Mouse (Mus musculus): Measurements from ENCODE around the gene Gpatch3. TPM values are rescaled to one million over a fixed set of nuclear protein-coding genes. Genes with fewer than 3 reads are reported as not detected.

The Gpatch3 gene
- 29.0 to 32.7 TPM (median 31.2 TPM) in 4 replicates for total RNA-seq (2023)

GRCm38 (mm10) chr4:133574070-133574842, at the start of gene Gpatch3:
Gene Gpatch3 (plus strand): TSS chr4:133574745.

GRCm38 (mm10) chr4:133545272-133546231, 29.0 kb upstream of the Gpatch3 start, which contains the start of gene Nudc:
Gene Nudc (minus strand): TSS chr4:133545996.

GRCm38 (mm10) chr4:133552768-133553447, 21.6 kb upstream of the Gpatch3 start, which contains the start of gene Nr0b2:
Gene Nr0b2 (plus strand): TSS chr4:133553376.

GRCm38 (mm10) chr4:133584059-133584951, 9.8 kb downstream of the Gpatch3 start, which contains the start of gene Gpn2:
Gene Gpn2 (plus strand): TSS chr4:133584362.

GRCm38 (mm10) chr4:133601721-133602218, 27.2 kb downstream of the Gpatch3 start, which contains the start of gene Sfn:
Gene Sfn (minus strand): TSS chr4:133602168.

Other genes starting within 250 kb of the Gpatch3 start
- 36.9 to 42.9 TPM (median 39.9 TPM) in 4 replicates for gene Wdtc1, start 221.3 kb upstream of the Gpatch3 start, total RNA-seq (2023)
- gene Slc9a1, start 205.0 kb upstream of the Gpatch3 start, total RNA-seq (2023) = 49.4 to 53.7 TPM (median 51.1 TPM) in 4 replicates
- gene Tent5b, start 94.6 kb upstream of the Gpatch3 start, total RNA-seq (2023) = not detected in 4 replicates
- gene Trnp1, start 76.2 kb upstream of the Gpatch3 start, total RNA-seq (2023) = not detected in 4 replicates
- gene Kdf1, start 55.8 kb upstream of the Gpatch3 start, total RNA-seq (2023) = 0.24 TPM in 1 of 4 replicates, not detected in the others
- 95.5 to 116 TPM (median 105 TPM) in 4 replicates for gene Nudc, start 28.7 kb upstream of the Gpatch3 start, total RNA-seq (2023)
- gene Nr0b2, start 21.4 kb upstream of the Gpatch3 start, total RNA-seq (2023) = not detected in 4 replicates
- 22.5 to 27.9 TPM (median 25.7 TPM) in 4 replicates for gene Gpn2, start 9.6 kb downstream of the Gpatch3 start, total RNA-seq (2023)
- 52.4 to 56.8 TPM (median 53.5 TPM) in 4 replicates for gene Sfn, start 27.4 kb downstream of the Gpatch3 start, total RNA-seq (2023)
- gene Zdhhc18, start 75.4 kb downstream of the Gpatch3 start, total RNA-seq (2023) = 256 to 275 TPM (median 267 TPM) in 4 replicates
- 15.6 to 23.0 TPM (median 22.3 TPM) in 4 replicates for gene Pigv, start 97.9 kb downstream of the Gpatch3 start, total RNA-seq (2023)
- gene Arid1a, start 182.0 kb downstream of the Gpatch3 start, total RNA-seq (2023) = 322 to 337 TPM (median 331 TPM) in 4 replicates

Data from B cell, adult 62 days (primary cell).